Mouse (Mus musculus) E14TG2a.4 (cell line): ENCODE measurements at regions not wholly inside any gene's neighbourhood (a gene's known extent, or its start where the extent isn't known, plus 50 kb on each side); places are given as distances from the start of the nearest gene placed in this dataset.

Experiments used
- CTCF ChIP-seq: conservative IDR thresholded peaks from 2 replicates; pipeline ENCODE4 v1.5.1; 2014; ENCODE audit warnings: low read length
- NANOG ChIP-seq: IDR thresholded peaks from 2 replicates; pipeline ENCODE4 v1.6.1; 2014; ENCODE audit warnings: borderline replicate concordance, low read length, mixed read lengths
- POU5F1 ChIP-seq: IDR thresholded peaks from 2 replicates; pipeline ENCODE4 v1.6.1; 2014; ENCODE audit warnings: low read length, borderline replicate concordance

DNA sequence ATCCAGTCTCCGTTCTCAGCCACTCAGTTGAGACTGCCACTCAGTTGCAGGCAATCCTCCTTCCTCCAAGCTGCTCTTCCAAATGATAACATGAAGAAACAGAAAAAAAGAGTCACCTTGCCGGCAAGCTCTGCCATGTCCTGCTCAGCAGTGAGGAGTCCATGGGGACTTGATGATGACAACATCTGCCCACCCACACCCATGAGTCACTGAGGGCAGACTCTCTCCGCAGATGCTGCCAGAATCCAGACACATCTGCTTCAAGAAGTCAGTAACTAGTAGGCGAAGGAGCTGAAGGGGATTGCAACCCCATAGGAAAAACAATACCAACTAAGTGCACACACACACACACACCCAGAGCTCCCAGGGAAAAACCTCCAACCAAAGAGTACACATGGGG is 263.9 kb upstream of the Nr4a3 start:
- TF ChIP-seq CTCF = no peak
- TF ChIP-seq NANOG = no peak
- no peak for TF ChIP-seq POU5F1
